Comparison of ENCODE assay signal across 30 mouse cellular contexts in the genomic region with DNA sequence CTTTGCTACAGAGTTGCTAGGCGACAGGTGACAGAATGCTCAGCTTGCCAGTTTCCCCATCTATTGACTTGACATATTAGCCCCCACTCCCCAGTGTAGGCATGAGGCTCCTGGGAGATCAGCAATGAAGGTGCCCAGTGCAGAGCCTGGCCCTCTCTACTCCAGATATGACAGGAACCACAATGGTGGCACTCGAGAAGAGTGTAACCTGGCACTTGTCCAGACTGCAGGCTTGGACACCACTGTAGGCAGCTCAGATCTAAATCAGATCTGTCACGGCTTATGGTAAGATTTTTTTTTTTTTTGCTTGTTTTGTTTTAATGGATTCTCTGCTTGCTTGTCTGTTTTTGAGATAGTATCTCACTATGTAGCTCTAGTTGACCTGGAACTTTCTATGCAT. TPM values are rescaled to one million over a fixed set of nuclear protein-coding genes. Genes with fewer than 3 reads are reported as not detected.
DNase-seq lines count a peak whose midpoint lies in the region; ATAC-seq and TF ChIP-seq lines count a peak whose summit lies in the region.
"Had no signal": no experiment of that assay in that cellular context is flagged by ENCODE, and none has a peak within 500 bp of the region (broad histone marks: within the 10 kb centered on the region; RNA-seq: fewer than 3 reads in every experiment).

No protein-coding gene starts in this region.

- H3K27ac ChIP-seq in intestine, postnatal 0 days (ENCODE audit: low read depth, low read length): peak overlapping the region; percentile 57; the same call in 1 of the 2 replicates
- H3K27ac ChIP-seq in intestine, embryonic 15.5 days: no peak overlapping the region
- peak overlapping the region; percentile 98 for H3K27ac ChIP-seq in brown adipose tissue, adult 24 weeks (replicated peaks; ENCODE audit: low read depth, low read length)
- H3K27ac ChIP-seq: forebrain, embryonic 10.5 days; forebrain, embryonic 13.5 days; gastrocnemius, adult 2 months; heart, embryonic 15.5 days; hindbrain, embryonic 10.5 days; hindbrain, embryonic 14.5 days; hindbrain, postnatal 0 days had no signal

- no peaks in the 10 kb centered on the region for H3K9me3 ChIP-seq in intestine, postnatal 0 days (ENCODE audit: control insufficient read depth)
- H3K9me3 ChIP-seq in intestine, embryonic 15.5 days: no peaks in the 10 kb centered on the region
- H3K9me3 ChIP-seq: forebrain, embryonic 10.5 days; forebrain, embryonic 13.5 days; heart, embryonic 12.5 days; heart, embryonic 15.5 days; hindbrain, embryonic 10.5 days had no signal

- no peak for ATAC-seq in intestine, postnatal 0 days
- no peak for ATAC-seq in intestine, embryonic 15.5 days
- ATAC-seq: CD4-positive, CD25-positive, alpha-beta regulatory T cell, adult 4 months; forebrain, embryonic 13.5 days; forebrain, embryonic 16.5 days; hindbrain, postnatal 0 days; inflammation-experienced regulatory T-cells, adult 6 months; Patski had no signal

- H3K4me1 ChIP-seq in intestine, postnatal 0 days (replicated peaks; ENCODE audit: control insufficient read depth, insufficient read depth, low read length): no peaks in the 10 kb centered on the region; the same call in 1 of the 2 replicates
- H3K4me1 ChIP-seq in intestine, embryonic 15.5 days (replicated peaks): 0 out of 2 replicates have a peak, but pooled peaks cover 2% of the 10 kb centered on the region
- no peaks in the 10 kb centered on the region for H3K4me1 ChIP-seq in brown adipose tissue, adult 24 weeks (ENCODE audit: control insufficient read depth, insufficient read depth, insufficient read length, low read length)
- H3K4me1 ChIP-seq: forebrain, embryonic 10.5 days; forebrain, embryonic 13.5 days; heart, embryonic 12.5 days; hindbrain, embryonic 10.5 days had no signal

- WGBS in intestine, postnatal 0 days: 50% methylated on average over 3 of the region's 3 CpGs
- 73% methylated on average over 3 of the region's 3 CpGs for WGBS in intestine, embryonic 15.5 days

- H3K9ac ChIP-seq in intestine, postnatal 0 days (ENCODE audit: low read depth, low read length): 0 out of 2 replicates have a peak overlapping the region, but pooled peaks have one; percentile 11
- H3K9ac ChIP-seq in intestine, embryonic 15.5 days: no peak overlapping the region
- H3K9ac ChIP-seq: forebrain, embryonic 13.5 days; heart, embryonic 12.5 days; heart, embryonic 15.5 days; hindbrain, embryonic 14.5 days had no signal

- DNase-seq in MN1 (ENCODE audit: low spot score): peak; percentile 70
- DNase-seq in right cerebral cortex, adult 2 months (ENCODE audit: low spot score in 2 of 2): no peak
- no peak for DNase-seq in heart, adult 9 months (ENCODE audit: low spot score in 2 of 2)
- DNase-seq: adrenal gland, adult 8-10 months; adrenal gland, postnatal 36 days; cerebellum, adult 11 months; cerebellum, adult 2 months; cerebellum, adult 9-11 months; cerebellum, postnatal 25 days; gastrocnemius, adult 2 months; gastrocnemius, postnatal 14 days; heart, adult 11 months; heart, postnatal 10 days; heart, postnatal 36 days; kidney, adult 11 months had no signal

- no peak for TF ChIP-seq CTCF in intestine, postnatal 0 days (IDR thresholded peaks at IDR 0.05; ENCODE audit: low read depth)

- peak overlapping the region; percentile 34 for H3K4me3 ChIP-seq in intestine, postnatal 0 days (ENCODE audit: low read depth, low read length)
- H3K4me3 ChIP-seq in intestine, embryonic 15.5 days (replicated peaks): no peak overlapping the region
- peak overlapping the region; percentile 68 for H3K4me3 ChIP-seq in brown adipose tissue, adult 24 weeks (ENCODE audit: insufficient read depth, low read depth, low read length)
- H3K4me3 ChIP-seq: forebrain, embryonic 10.5 days; forebrain, embryonic 13.5 days; gastrocnemius, adult 2 months; heart, embryonic 12.5 days; heart, embryonic 15.5 days; hindbrain, embryonic 10.5 days had no signal

- H3K27me3 ChIP-seq in intestine, postnatal 0 days (replicated peaks; ENCODE audit: control insufficient read depth, insufficient read depth, low read length): no peaks in the 10 kb centered on the region
- H3K27me3 ChIP-seq in intestine, embryonic 15.5 days (replicated peaks): no peaks in the 10 kb centered on the region
- H3K27me3 ChIP-seq: forebrain, embryonic 13.5 days; heart, embryonic 15.5 days; Patski had no signal

- H3K4me2 ChIP-seq in intestine, postnatal 0 days (replicated peaks; ENCODE audit: low read depth): peak overlapping the region; percentile 59
- no peak overlapping the region for H3K4me2 ChIP-seq in intestine, embryonic 15.5 days (replicated peaks)
- H3K4me2 ChIP-seq: forebrain, embryonic 13.5 days; heart, embryonic 12.5 days; heart, embryonic 15.5 days; hindbrain, embryonic 14.5 days had no signal

- H3K36me3 ChIP-seq in intestine, postnatal 0 days (ENCODE audit: control insufficient read depth, insufficient read depth): no peaks in the 10 kb centered on the region; the same call in 1 of the 2 replicates
- H3K36me3 ChIP-seq in intestine, embryonic 15.5 days: no peaks in the 10 kb centered on the region
- H3K36me3 ChIP-seq: forebrain, embryonic 10.5 days; heart, embryonic 12.5 days; heart, embryonic 15.5 days; hindbrain, embryonic 10.5 days had no signal

RNA-seq across cellular contexts. Expression of a gene that starts 1.9 kb away (rescaled TPM):
- polyA plus RNA-seq in intestine, postnatal 0 days (2015; fragmentation: Nextera tagmentation; extraction: Ambion mirVana): 231 and 259 TPM in 2 replicates
- 11.8 and 12.8 TPM in 2 replicates for polyA plus RNA-seq in intestine, embryonic 15.5 days (2015; fragmentation: Nextera tagmentation; extraction: Ambion mirVana)
- polyA plus RNA-seq in brown adipose tissue, adult 24 weeks (2012; ENCODE audit: insufficient read depth, insufficient read length, missing spikeins): 797 and 1,047 TPM in 2 replicates
- polyA plus RNA-seq: C2C12; CD4-positive, CD25-positive, alpha-beta regulatory T cell, adult 4 months; forebrain, embryonic 10.5 days; forebrain, embryonic 13.5 days; forebrain, embryonic 16.5 days; heart, embryonic 12.5 days; heart, embryonic 15.5 days; hindbrain, embryonic 10.5 days; hindbrain, embryonic 14.5 days; hindbrain, postnatal 0 days; inflammation-experienced regulatory T-cells, adult 6 months; Patski had no signal

RNA-seq across cellular contexts. Expression of a gene that starts 8.7 kb away (rescaled TPM):
- 44.9 and 48.8 TPM in 2 replicates for polyA plus RNA-seq in intestine, postnatal 0 days (2015; fragmentation: Nextera tagmentation; extraction: Ambion mirVana)
- 83.8 and 87.7 TPM in 2 replicates for polyA plus RNA-seq in intestine, embryonic 15.5 days (2015; fragmentation: Nextera tagmentation; extraction: Ambion mirVana)
- polyA plus RNA-seq in brown adipose tissue, adult 24 weeks (2012; ENCODE audit: insufficient read depth, insufficient read length, missing spikeins): 34.1 and 34.8 TPM in 2 replicates

RNA-seq across cellular contexts. Expression of a gene that starts 14.5 kb away (rescaled TPM):
- polyA plus RNA-seq in intestine, postnatal 0 days (2015; fragmentation: Nextera tagmentation; extraction: Ambion mirVana): 21.5 and 23.9 TPM in 2 replicates
- 24.3 and 25.6 TPM in 2 replicates for polyA plus RNA-seq in intestine, embryonic 15.5 days (2015; fragmentation: Nextera tagmentation; extraction: Ambion mirVana)
- polyA plus RNA-seq in brown adipose tissue, adult 24 weeks (2012; ENCODE audit: insufficient read depth, insufficient read length, missing spikeins): 15.7 and 17.8 TPM in 2 replicates

RNA-seq across cellular contexts. Expression of a gene that starts 24.6 kb away (rescaled TPM):
- 2.2 and 2.3 TPM in 2 replicates for polyA plus RNA-seq in intestine, postnatal 0 days (2015; fragmentation: Nextera tagmentation; extraction: Ambion mirVana)
- 7.8 and 8.4 TPM in 2 replicates for polyA plus RNA-seq in intestine, embryonic 15.5 days (2015; fragmentation: Nextera tagmentation; extraction: Ambion mirVana)
- 5.9 and 8.7 TPM in 2 replicates for polyA plus RNA-seq in brown adipose tissue, adult 24 weeks (2012; ENCODE audit: insufficient read depth, insufficient read length, missing spikeins)
- polyA plus RNA-seq: C2C12; forebrain, embryonic 16.5 days had no signal

RNA-seq across cellular contexts. Expression of a gene that starts 37.6 kb away (rescaled TPM):
- polyA plus RNA-seq in intestine, postnatal 0 days (2015; fragmentation: Nextera tagmentation; extraction: Ambion mirVana): 16.5 and 17.4 TPM in 2 replicates
- polyA plus RNA-seq in intestine, embryonic 15.5 days (2015; fragmentation: Nextera tagmentation; extraction: Ambion mirVana): 26.6 and 27.2 TPM in 2 replicates
- 9.0 and 10.2 TPM in 2 replicates for polyA plus RNA-seq in brown adipose tissue, adult 24 weeks (2012; ENCODE audit: insufficient read depth, insufficient read length, missing spikeins)
- polyA plus RNA-seq: CD4-positive, CD25-positive, alpha-beta regulatory T cell, adult 4 months had no signal

Comparison
In these comparisons a context has a peak if more than half of its experiments do, and no peak if none do; other contexts are left out.
1. RNA of a gene that starts 1.9 kb away (polyA plus RNA-seq): 797 to 1,047 TPM in brown adipose tissue, adult 24 weeks and 231 to 259 TPM in intestine, postnatal 0 days; 11.8 to 12.8 TPM in intestine, embryonic 15.5 days; every median in the first group is over 10 times any median in the second.